Mouse (Mus musculus) forebrain, embryonic 12.5 days (tissue): ENCODE measurements around the gene Acad8. TPM values are rescaled to one million over a fixed set of nuclear protein-coding genes. Genes with fewer than 3 reads are reported as not detected.

ENCODE experiments used
- ATAC-seq: fragments of 200-750 bp; cut with Nextera tagmentation; 2 replicates; pipeline ENCODE4 v1.8.0; 2017; ENCODE audit warnings: moderate TSS enrichment; ENCODE audit not compliant: low FRiP score
- H3K27ac ChIP-seq: fragments of 300-500 bp; sonication (generic); 2 replicates; pipeline ENCODE4 v1.5.1; 2016; ENCODE audit warnings: mild to moderate bottlenecking
- H3K27me3 ChIP-seq: fragments of 300-500 bp; sonication (generic); 2 replicates; pipeline ENCODE4 v1.6.1; 2016; ENCODE audit warnings: mild to moderate bottlenecking
- H3K36me3 ChIP-seq: fragments of 300-500 bp; sonication (generic); replicated peaks from 2 replicates; pipeline ENCODE4 v1.6.1; 2016; ENCODE audit warnings: mild to moderate bottlenecking
- H3K4me1 ChIP-seq: fragments of 300-500 bp; sonication (generic); 2 replicates; pipeline ENCODE4 v1.6.1; 2016
- H3K4me2 ChIP-seq: fragments of 300-500 bp; sonication (generic); 2 replicates; pipeline ENCODE4 v1.6.1; 2016; ENCODE audit warnings: mild to moderate bottlenecking, moderate library complexity
- H3K4me3 ChIP-seq: fragments of 300-500 bp; sonication (generic); replicated peaks from 2 replicates; pipeline ENCODE4 v1.5.1; 2016; ENCODE audit warnings: mild to moderate bottlenecking
- H3K9ac ChIP-seq: fragments of 300-500 bp; sonication (generic); 2 replicates; pipeline ENCODE4 v1.6.1; 2016; ENCODE audit warnings: mild to moderate bottlenecking
- H3K9me3 ChIP-seq: fragments of 300-500 bp; sonication (generic); 2 replicates; pipeline ENCODE4 v1.6.1; 2016
- whole genome bisulfite sequencing: fragments of 180-500 bp; shearing (Covaris S2); methylation state at CpG from one replicate; pipeline ENCODE4 v1.1.7; 2016; 5-methylcytosine and 5-hydroxymethylcytosine counted together
- polyA plus RNA-seq: library from polyadenylated mRNA; unstranded; fragments of >200 nt; fragmentation: Nextera tagmentation; extraction: Ambion mirVana; gene quantifications from 2 replicates; pipeline ENCODE4 v1.2.1, GENCODE M21; 2016

The Acad8 gene
- polyA plus RNA-seq, result 40.2 and 43.5 TPM in 2 replicates

GRCm38 (mm10) chr9:26999461-27000395, at the start of gene Acad8, which contains the start of gene Thyn1:
Gene Acad8 (minus strand): TSS chr9:26999566.
Gene Thyn1 (plus strand): TSS chr9:26999710.
- WGBS, result under 1% methylated on average over 35 of the region's 35 CpGs
- peaks cover 21% of the 10 kb centered on the region for H3K36me3 ChIP-seq

DNA sequence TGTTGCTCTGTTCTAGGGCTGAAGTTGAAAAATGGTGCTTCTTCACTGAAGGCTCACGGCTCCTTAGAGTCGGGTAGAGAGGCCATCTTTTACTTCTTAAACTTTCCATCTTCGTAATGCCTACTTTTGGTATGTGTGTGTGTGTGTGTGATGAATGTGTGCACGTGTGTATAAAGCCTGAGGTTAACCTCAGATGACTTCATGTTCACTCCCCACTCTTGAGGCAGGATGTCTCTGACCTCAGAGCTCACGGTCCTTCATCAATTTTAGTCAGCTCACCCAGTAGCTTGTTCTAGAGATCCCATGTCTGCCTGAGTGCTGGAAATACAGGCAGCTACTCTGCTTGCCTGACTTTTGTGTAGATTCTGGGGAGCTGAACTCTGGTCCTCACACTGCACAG, 44.5 kb upstream of the Acad8 start:
- no peak overlapping the region for H3K4me2 ChIP-seq
- no peak for ATAC-seq
- no peaks in the 10 kb centered on the region for H3K9me3 ChIP-seq
- H3K4me3 ChIP-seq, result no peak overlapping the region
- no peaks in the 10 kb centered on the region for H3K4me1 ChIP-seq
- peaks cover 94% of the 10 kb centered on the region for H3K36me3 ChIP-seq
- 92% methylated on average over 5 of the region's 5 CpGs for WGBS
- no peak overlapping the region for H3K9ac ChIP-seq
- no peaks in the 10 kb centered on the region for H3K27me3 ChIP-seq
- no peak overlapping the region for H3K27ac ChIP-seq

More at GRCm38 (mm10) chr9:26999461-27000395, at the start of gene Acad8, which contains the start of gene Thyn1:
- Histone ChIP-seq H3K4me2 (peak within 1 kb of the TSS; percentile 83), H3K4me3 (peak within 1 kb of the TSS; percentile 61), H3K9ac (peak within 1 kb of the TSS; percentile 82), H3K27me3 (no peaks in the 10 kb centered on the region), H3K27ac (peak within 1 kb of the TSS; percentile 46), H3K4me1 (peaks cover 23% of the 10 kb centered on the region), H3K9me3 (no peaks in the 10 kb centered on the region)
- peak; percentile 100 for ATAC-seq

DNA sequence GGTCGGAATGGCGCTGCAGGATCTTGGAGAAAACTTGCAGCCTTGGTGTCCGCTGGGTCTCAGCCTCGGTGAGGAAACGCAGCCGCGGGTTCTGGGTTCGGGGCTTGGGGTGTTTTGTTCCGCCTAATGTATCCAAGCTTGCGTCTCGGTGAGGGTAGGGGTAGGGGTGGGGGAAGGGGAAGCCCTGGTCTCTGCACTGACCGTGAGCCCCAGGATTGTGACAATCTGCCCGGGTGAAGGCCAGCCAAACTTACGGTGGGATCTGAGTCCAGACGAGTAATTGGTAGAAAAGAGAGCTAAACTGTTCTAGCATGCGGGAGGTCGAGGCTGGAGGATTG, 31.4 kb upstream of the Acad8 start:
- WGBS, result under 1% methylated on average over 17 of the region's 17 CpGs
- peak overlapping the region; percentile 82 for H3K4me3 ChIP-seq
- ATAC-seq, result no peak

DNA sequence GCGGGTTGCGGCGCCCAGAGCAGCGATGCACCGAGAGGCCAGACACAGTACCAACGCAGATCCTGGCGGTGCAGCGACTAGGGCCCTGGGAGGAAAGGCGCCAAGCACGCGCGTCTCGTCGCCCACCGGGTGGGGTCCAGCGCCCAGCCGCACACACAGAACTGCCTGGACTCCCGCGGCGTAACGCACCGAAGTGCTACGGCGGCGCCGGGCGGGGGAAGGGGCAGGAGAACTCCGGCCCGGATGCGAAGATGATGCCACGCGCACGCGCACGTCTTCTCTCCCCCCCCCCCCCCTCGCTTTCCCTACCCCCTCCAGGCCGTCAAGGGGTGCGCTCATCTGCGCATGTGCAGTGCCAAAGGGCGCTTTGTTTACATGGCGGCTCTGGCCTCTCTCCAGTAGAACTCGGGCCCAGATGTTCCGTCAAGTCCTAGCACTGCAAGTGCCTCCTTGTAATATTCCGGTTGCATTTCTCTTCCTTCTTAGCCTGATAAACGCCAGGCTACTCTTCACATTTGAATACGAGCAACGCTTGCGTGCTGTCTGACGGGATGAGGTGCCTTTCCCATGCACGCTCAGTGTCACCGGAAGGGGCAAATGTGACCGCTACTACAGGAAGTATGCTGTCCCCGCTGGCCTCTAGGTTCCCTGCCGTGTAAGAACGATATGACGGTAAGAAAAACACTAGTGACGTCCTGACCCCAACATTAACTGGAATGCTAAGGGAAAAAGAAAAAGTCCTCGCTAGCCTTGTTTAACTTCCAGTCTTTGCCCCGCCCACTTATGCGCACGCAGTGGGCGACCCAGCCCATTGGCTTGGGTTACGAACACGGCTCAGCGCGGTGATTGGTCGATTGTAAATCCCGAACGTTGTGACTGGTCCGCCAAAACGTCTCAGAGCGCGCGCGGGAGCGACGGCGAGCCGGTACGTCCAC, 30.7 kb upstream of the Acad8 start, which contains the start of the genes Vps26b and Ncapd3:
Gene Vps26b (minus strand): TSS at position 238 of the 935 bp plus-strand sequence.
Gene Ncapd3 (plus strand): TSS at position 348 of the 935 bp plus-strand sequence.
- peak within 1 kb of the TSS; percentile 92 for H3K4me2 ChIP-seq
- WGBS, result under 1% methylated on average over 62 of the region's 80 CpGs
- no peaks in the 10 kb centered on the region for H3K36me3 ChIP-seq
- peak within 1 kb of the TSS; percentile 94 for H3K27ac ChIP-seq
- H3K27me3 ChIP-seq, result no peaks in the 10 kb centered on the region
- peak; percentile 96 for ATAC-seq
- H3K4me1 ChIP-seq, result peaks cover 46% of the 10 kb centered on the region
- H3K4me3 ChIP-seq, result peak within 1 kb of the TSS; percentile 82
- H3K9ac ChIP-seq, result peak within 1 kb of the TSS; percentile 96
- no peaks in the 10 kb centered on the region for H3K9me3 ChIP-seq

More for the DNA sequence above, 31.4 kb upstream of the Acad8 start:
- Histone ChIP-seq H3K4me1 (peaks cover 46% of the 10 kb centered on the region), H3K9ac (peak overlapping the region; percentile 76), H3K36me3 (no peaks in the 10 kb centered on the region), H3K4me2 (peak overlapping the region; percentile 92), H3K27ac (0 out of 2 replicates have a peak overlapping the region, but pooled peaks have one; percentile 36), H3K9me3 (no peaks in the 10 kb centered on the region), H3K27me3 (no peaks in the 10 kb centered on the region)

- H3K4me3 ChIP-seq, result peak overlapping the region; percentile 82
Observed at GRCm38 (mm10) chr9:27029022-27029827, 29.9 kb upstream of the Acad8 start.

GRCm38 (mm10) chr9:27026708-27027107, 27.3 kb upstream of the Acad8 start:
- Histone ChIP-seq H3K36me3 (0 out of 2 replicates have a peak, but pooled peaks cover 3% of the 10 kb centered on the region), H3K4me3 (no peak overlapping the region), H3K4me1 (peaks cover 37% of the 10 kb centered on the region), H3K27ac (no peak overlapping the region), H3K4me2 (no peak overlapping the region; the same call in 1 of the 2 replicates), H3K9ac (no peak overlapping the region), H3K9me3 (no peaks in the 10 kb centered on the region), H3K27me3 (no peaks in the 10 kb centered on the region)
- 93% methylated on average over 1 of the region's 1 CpGs for WGBS
- ATAC-seq, result no peak

More at GRCm38 (mm10) chr9:27029022-27029827, 29.9 kb upstream of the Acad8 start:
- H3K9ac ChIP-seq, result peak overlapping the region; percentile 96
- under 1% methylated on average over 52 of the region's 52 CpGs for WGBS
- ATAC-seq, result peak; percentile 47; the same call in 1 of the 2 replicates
- no peaks in the 10 kb centered on the region for H3K9me3 ChIP-seq
- H3K27ac ChIP-seq, result peak overlapping the region; percentile 94
- no peaks in the 10 kb centered on the region for H3K36me3 ChIP-seq
- peak overlapping the region; percentile 92 for H3K4me2 ChIP-seq
- no peaks in the 10 kb centered on the region for H3K27me3 ChIP-seq
- peaks cover 46% of the 10 kb centered on the region for H3K4me1 ChIP-seq

- Histone ChIP-seq H3K36me3 (peaks cover 14% of the 10 kb centered on the region), H3K27ac (no peak overlapping the region), H3K9ac (no peak overlapping the region), H3K9me3 (no peaks in the 10 kb centered on the region), H3K27me3 (no peaks in the 10 kb centered on the region), H3K4me2 (no peak overlapping the region), H3K4me1 (peaks cover 26% of the 10 kb centered on the region), H3K4me3 (no peak overlapping the region)
- no peak for ATAC-seq
- 92% methylated on average over 4 of the region's 4 CpGs for WGBS
Observed at GRCm38 (mm10) chr9:27023681-27024080, 24.3 kb upstream of the Acad8 start.

DNA sequence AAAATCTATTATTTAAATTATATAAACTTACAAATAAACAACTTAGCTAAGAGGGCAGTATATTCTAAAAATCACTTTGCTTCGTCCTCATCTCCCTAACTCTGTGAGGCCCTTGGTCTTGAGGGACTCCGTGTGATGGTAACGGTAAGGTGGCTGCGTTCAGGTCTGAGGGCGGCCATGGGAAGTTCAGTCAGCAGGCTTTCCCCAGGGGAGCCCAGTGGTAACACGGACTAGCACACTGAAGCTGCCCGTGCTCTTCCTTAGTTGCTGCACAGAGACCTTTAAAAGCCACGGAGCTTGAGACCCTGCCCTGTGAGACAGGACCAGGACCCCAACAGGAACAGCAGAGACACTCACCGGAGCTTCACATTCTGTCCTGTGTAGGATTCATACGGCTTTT, 19.6 kb upstream of the Acad8 start:
- Histone ChIP-seq H3K27me3 (no peaks in the 10 kb centered on the region), H3K4me2 (no peak overlapping the region), H3K9me3 (no peaks in the 10 kb centered on the region), H3K36me3 (peaks cover 56% of the 10 kb centered on the region), H3K27ac (no peak overlapping the region), H3K4me1 (no peaks in the 10 kb centered on the region), H3K9ac (no peak overlapping the region), H3K4me3 (no peak overlapping the region)
- 94% methylated on average over 10 of the region's 10 CpGs for WGBS
- no peak for ATAC-seq

DNA sequence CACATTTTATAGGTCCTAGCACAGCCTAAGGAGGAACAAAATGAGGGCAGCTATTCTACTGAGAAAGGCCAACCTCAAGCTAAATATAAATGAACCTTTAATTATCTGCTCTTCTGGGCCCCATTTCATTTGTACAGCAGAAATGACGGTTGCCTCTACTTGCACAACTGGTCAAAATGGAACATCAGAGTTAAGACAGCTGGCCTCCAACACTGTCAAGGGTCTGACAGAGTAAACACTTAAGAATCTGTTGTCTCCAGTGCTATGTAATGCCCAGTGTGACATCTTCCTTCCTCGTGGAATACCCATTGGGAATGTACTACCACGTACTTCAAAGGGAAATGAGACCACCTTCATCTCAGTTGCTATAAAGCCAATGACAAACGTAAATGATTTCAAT, 12.2 kb upstream of the Acad8 start:
- no peak overlapping the region for H3K27ac ChIP-seq
- no peaks in the 10 kb centered on the region for H3K4me1 ChIP-seq
- H3K36me3 ChIP-seq, result peaks cover 95% of the 10 kb centered on the region
- no peak overlapping the region for H3K4me3 ChIP-seq
- no peaks in the 10 kb centered on the region for H3K9me3 ChIP-seq
- no peak overlapping the region for H3K9ac ChIP-seq
- no peak overlapping the region for H3K4me2 ChIP-seq
- 94% methylated on average over 4 of the region's 4 CpGs for WGBS
- ATAC-seq, result no peak
- H3K27me3 ChIP-seq, result no peaks in the 10 kb centered on the region

DNA sequence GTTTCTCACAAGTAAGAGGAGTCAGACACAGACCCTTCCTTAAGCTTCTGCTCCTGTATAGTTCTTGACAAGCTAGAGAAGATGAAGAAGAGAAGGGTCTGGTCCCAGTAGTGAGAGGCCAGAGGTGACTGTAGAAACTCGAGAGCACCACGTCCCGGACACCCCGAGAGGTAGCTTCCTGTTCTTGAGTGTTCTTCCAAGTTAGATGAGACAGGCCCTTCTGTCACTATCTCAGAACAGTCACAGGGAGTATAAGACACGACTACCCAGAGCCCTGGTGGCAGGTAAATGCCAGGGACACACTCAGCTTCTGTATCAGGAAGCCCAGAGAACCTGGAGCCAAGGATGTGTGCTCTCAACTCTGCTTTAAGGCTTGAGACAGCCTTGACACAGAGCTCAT, 9.9 kb upstream of the Acad8 start:
- H3K4me2 ChIP-seq, result no peak overlapping the region
- ATAC-seq, result no peak
- peaks cover 97% of the 10 kb centered on the region for H3K36me3 ChIP-seq
- no peak overlapping the region for H3K9ac ChIP-seq
- H3K9me3 ChIP-seq, result no peaks in the 10 kb centered on the region
- H3K27me3 ChIP-seq, result no peaks in the 10 kb centered on the region
- no peak overlapping the region for H3K4me3 ChIP-seq
- H3K27ac ChIP-seq, result no peak overlapping the region
- WGBS, result 85% methylated on average over 5 of the region's 5 CpGs
- H3K4me1 ChIP-seq, result no peaks in the 10 kb centered on the region

- no peaks in the 10 kb centered on the region for H3K4me1 ChIP-seq
- no peak for ATAC-seq
- H3K36me3 ChIP-seq, result peaks cover 89% of the 10 kb centered on the region
- no peaks in the 10 kb centered on the region for H3K27me3 ChIP-seq
- no peak overlapping the region for H3K9ac ChIP-seq
- no peaks in the 10 kb centered on the region for H3K9me3 ChIP-seq
- H3K4me2 ChIP-seq, result no peak overlapping the region
- no peak overlapping the region for H3K4me3 ChIP-seq
- no peak overlapping the region for H3K27ac ChIP-seq
- WGBS, result 95% methylated on average over 5 of the region's 5 CpGs
Observed at GRCm38 (mm10) chr9:27006866-27007265, 7.5 kb upstream of the Acad8 start.
